Mouse (Mus musculus): ENCODE measurements around the gene Gpr85. TPM values are rescaled to one million over a fixed set of nuclear protein-coding genes. Genes with fewer than 3 reads are reported as not detected.
A peak's percentile ranks its signal among the peaks of the same experiment; 100 is the strongest.
"Not testable (repeated sequence)": the region's sequence is repeated elsewhere in the genome, so short reads cannot be mapped to it uniquely, and the experiment has no call there.

Gene Gpr85
- polyA plus RNA-seq, 1 experiment = 1.0 TPM

DNA sequence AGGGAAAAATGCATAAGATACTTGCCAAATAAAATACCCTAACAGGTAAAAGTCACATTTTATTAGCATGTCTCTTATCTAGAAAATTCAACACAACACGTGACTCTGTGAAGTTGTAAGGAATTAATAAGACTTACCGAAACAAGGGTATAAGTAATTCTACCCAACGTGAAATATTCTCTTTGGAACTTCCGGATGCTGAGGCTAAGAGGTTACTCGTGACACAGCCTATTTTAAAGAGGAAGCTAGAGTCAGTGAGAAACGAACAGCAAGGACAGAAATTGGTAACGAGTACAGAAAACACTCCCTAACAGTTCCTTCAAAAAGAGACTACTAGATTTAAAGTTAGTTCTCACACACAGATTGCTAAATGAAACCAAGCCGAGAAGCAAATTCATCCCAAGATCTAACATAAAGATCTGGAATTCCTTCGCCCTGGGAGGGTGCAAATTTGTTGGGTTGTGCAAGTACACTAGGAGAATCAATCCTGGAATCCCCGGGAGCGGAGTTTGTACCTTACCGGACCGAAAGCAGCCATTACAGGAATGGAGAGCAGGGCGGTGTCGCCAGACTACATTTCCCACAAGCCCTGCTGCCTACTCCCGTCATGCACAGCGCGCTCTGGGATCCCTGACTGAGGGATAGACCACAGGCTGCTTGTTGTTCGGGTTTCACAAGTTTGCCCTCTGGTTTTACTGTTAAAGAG is 31.3 kb upstream of the Gpr85 start, which contains the start of gene 2610001J05Rik:
Gene 2610001J05Rik, minus strand, starts transcription at position 600 of the 706 bp plus-strand sequence.
- Histone ChIP-seq H3K9me3 (replicated peaks; ENCODE audit: control insufficient read depth, insufficient read depth, low read length, poor library complexity, severe bottlenecking) (no peaks in the 10 kb centered on the region), H3K4me1 (ENCODE audit: control insufficient read depth, insufficient read depth, low read length) (no peaks in the 10 kb centered on the region), H3K9ac (ENCODE audit: low read depth, poor library complexity, severe bottlenecking) (peak within 1 kb of the TSS; percentile 90), H3K27me3 (ENCODE audit: control insufficient read depth, insufficient read depth, low read length, poor library complexity, severe bottlenecking) (no peaks in the 10 kb centered on the region), H3K4me3 (ENCODE audit: low read depth, low read length) (peak within 1 kb of the TSS; percentile 88), H3K36me3 (ENCODE audit: control insufficient read depth, insufficient read depth, low read length, poor library complexity, severe bottlenecking) (peaks cover 5% of the 10 kb centered on the region; the same call in 1 of the 2 replicates), H3K27ac (ENCODE audit: insufficient read depth, low read length) (peak within 1 kb of the TSS; percentile 74)
- peak; percentile 81 for TF ChIP-seq POLR2A (IDR thresholded peaks at IDR 0.05; ENCODE audit: insufficient read depth, low read length)
- no peak for TF ChIP-seq CTCF (IDR thresholded peaks at IDR 0.05; ENCODE audit: low read depth, low read length)

DNA sequence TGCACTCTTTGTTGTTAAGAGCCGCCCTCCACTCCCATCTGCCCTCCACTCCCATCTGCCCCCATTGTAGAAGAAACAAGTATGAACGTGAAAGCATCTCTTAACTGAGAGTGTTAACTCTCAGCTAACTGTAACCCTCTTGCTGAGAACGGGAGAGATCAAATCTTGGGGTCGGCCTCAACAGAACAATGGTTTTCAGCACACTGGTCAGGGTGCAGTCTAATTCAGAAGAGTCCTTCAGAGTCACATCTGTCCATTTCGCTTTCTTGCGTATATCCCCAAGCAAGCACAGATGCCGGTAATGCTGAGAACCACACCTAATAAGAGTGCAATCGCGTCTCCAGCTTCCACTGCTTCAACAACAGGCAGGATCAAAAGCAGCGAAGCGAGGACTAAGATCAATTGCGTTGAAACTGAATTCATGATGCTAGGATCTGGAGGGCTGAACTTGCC is 30.6 kb upstream of the Gpr85 start:
- no peaks in the 10 kb centered on the region for H3K9me3 ChIP-seq (replicated peaks; ENCODE audit: control insufficient read depth, insufficient read depth, low read length, poor library complexity, severe bottlenecking)
- H3K4me1 ChIP-seq (ENCODE audit: control insufficient read depth, insufficient read depth, low read length) = no peaks in the 10 kb centered on the region
- peak overlapping the region; percentile 67 for H3K4me3 ChIP-seq (ENCODE audit: low read depth, low read length)
- H3K27ac ChIP-seq (ENCODE audit: insufficient read depth, low read length) = no peak overlapping the region
- no peak overlapping the region for H3K9ac ChIP-seq (ENCODE audit: low read depth, poor library complexity, severe bottlenecking)
- TF ChIP-seq POLR2A (IDR thresholded peaks at IDR 0.05; ENCODE audit: insufficient read depth, low read length) (no peak), CTCF (IDR thresholded peaks at IDR 0.05; ENCODE audit: low read depth, low read length) (no peak), EP300 (IDR thresholded peaks at IDR 0.05; ENCODE audit: insufficient read depth, low read depth, low read length) (no peak)
- peaks cover 5% of the 10 kb centered on the region; the same call in 1 of the 2 replicates for H3K36me3 ChIP-seq (ENCODE audit: control insufficient read depth, insufficient read depth, low read length, poor library complexity, severe bottlenecking)
- no peaks in the 10 kb centered on the region for H3K27me3 ChIP-seq (ENCODE audit: control insufficient read depth, insufficient read depth, low read length, poor library complexity, severe bottlenecking)

DNA sequence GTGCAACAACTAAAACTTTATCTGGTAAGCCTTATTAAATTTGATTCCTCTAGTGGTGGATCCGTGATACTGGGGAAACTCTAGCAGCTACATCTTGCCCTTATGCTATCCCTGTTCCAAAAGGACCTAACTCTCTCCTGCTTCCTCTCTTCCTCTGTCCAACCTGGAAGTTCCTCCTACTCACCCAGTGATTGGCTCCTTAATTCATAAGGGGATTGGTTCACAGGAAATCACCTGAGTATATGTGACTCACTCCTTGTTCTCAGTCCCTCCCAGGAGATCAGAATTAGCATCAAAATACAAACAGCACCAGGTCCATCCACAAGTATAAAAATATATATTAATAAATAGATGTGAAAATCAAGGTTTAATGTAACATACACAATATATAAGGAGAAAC is 20.9 kb upstream of the Gpr85 start:
- Histone ChIP-seq H3K4me3 (ENCODE audit: low read depth, low read length) (no peak overlapping the region), H3K9me3 (replicated peaks; ENCODE audit: control insufficient read depth, insufficient read depth, low read length, poor library complexity, severe bottlenecking) (no peaks in the 10 kb centered on the region), H3K27me3 (ENCODE audit: control insufficient read depth, insufficient read depth, low read length, poor library complexity, severe bottlenecking) (no peaks in the 10 kb centered on the region), H3K36me3 (ENCODE audit: control insufficient read depth, insufficient read depth, low read length, poor library complexity, severe bottlenecking) (no peaks in the 10 kb centered on the region), H3K9ac (ENCODE audit: low read depth, poor library complexity, severe bottlenecking) (no peak overlapping the region), H3K27ac (ENCODE audit: insufficient read depth, low read length) (no peak overlapping the region), H3K4me1 (ENCODE audit: control insufficient read depth, insufficient read depth, low read length) (no peaks in the 10 kb centered on the region)
- TF ChIP-seq POLR2A (IDR thresholded peaks at IDR 0.05; ENCODE audit: insufficient read depth, low read length) (no peak), CTCF (IDR thresholded peaks at IDR 0.05; ENCODE audit: low read depth, low read length) (no peak), EP300 (IDR thresholded peaks at IDR 0.05; ENCODE audit: insufficient read depth, low read depth, low read length) (no peak)

DNA sequence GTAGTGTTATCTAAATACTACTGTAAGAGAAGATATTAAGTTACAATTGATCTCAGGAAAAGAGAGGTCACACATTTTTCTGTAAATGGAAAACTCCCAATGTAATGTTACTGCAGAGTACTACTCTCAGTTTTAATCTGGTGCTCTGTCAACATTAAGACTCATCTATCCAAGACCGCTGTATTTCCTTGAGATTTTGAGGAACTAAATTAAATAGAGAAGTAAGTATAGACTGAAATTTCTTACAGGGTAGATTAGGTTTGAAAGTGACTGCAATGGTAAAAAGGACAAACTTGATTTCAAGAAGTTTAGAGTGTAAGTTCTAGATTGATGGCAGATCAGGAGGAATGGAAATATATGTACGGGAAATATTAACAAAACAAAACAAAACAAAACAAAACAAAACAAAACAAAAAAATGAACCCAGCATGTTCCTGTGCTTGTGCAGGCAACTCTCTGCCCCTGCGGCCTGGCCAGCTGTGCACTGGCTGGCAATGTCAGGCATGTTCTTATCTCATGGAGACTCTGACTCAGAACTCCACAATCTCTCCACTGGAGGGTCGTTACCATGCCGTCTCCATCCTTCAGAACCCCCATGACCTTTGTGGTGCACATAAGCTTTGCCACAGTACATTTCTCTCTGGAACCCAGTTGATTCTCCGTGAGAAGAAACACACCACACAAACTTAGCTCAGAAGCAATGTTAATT is 20.3 kb upstream of the Gpr85 start:
- H3K4me3 ChIP-seq (ENCODE audit: low read depth, low read length) = no peak overlapping the region
- no peaks in the 10 kb centered on the region for H3K36me3 ChIP-seq (ENCODE audit: control insufficient read depth, insufficient read depth, low read length, poor library complexity, severe bottlenecking)
- H3K9me3 ChIP-seq (replicated peaks; ENCODE audit: control insufficient read depth, insufficient read depth, low read length, poor library complexity, severe bottlenecking) = no peaks in the 10 kb centered on the region
- H3K4me1 ChIP-seq (ENCODE audit: control insufficient read depth, insufficient read depth, low read length) = no peaks in the 10 kb centered on the region
- TF ChIP-seq EP300 (IDR thresholded peaks at IDR 0.05; ENCODE audit: insufficient read depth, low read depth, low read length) (no peak), CTCF (IDR thresholded peaks at IDR 0.05; ENCODE audit: low read depth, low read length) (no peak), POLR2A (IDR thresholded peaks at IDR 0.05; ENCODE audit: insufficient read depth, low read length) (no peak)
- no peak overlapping the region for H3K27ac ChIP-seq (ENCODE audit: insufficient read depth, low read length)
- H3K27me3 ChIP-seq (ENCODE audit: control insufficient read depth, insufficient read depth, low read length, poor library complexity, severe bottlenecking) = no peaks in the 10 kb centered on the region
- H3K9ac ChIP-seq (ENCODE audit: low read depth, poor library complexity, severe bottlenecking) = no peak overlapping the region

DNA sequence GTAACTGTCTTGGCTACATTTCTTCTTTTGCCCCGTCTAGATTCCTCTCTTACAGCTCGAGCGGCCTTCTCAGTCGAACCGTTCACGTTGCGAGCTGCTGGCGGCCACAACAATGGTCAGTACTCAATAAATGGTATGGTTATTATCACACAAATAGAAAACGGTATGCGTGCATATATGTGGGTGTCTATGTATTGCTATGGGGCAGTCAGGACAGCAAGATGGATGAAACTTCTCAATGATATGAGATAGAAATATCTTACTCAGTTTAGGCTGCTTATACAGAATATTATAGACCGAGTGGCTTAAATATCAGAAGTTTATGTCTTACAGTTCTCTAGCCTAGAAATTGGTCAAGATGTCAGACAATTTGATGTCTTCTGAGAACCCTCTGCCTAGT is 14.5 kb upstream of the Gpr85 start:
- H3K4me1 ChIP-seq (ENCODE audit: control insufficient read depth, insufficient read depth, low read length) = no peaks in the 10 kb centered on the region
- peak overlapping the region; percentile 84 for H3K9ac ChIP-seq (ENCODE audit: low read depth, poor library complexity, severe bottlenecking)
- H3K4me3 ChIP-seq (ENCODE audit: low read depth, low read length) = peak overlapping the region; percentile 65
- no peaks in the 10 kb centered on the region for H3K9me3 ChIP-seq (replicated peaks; ENCODE audit: control insufficient read depth, insufficient read depth, low read length, poor library complexity, severe bottlenecking)
- H3K27ac ChIP-seq (ENCODE audit: insufficient read depth, low read length) = peak overlapping the region; percentile 93
- TF ChIP-seq POLR2A (IDR thresholded peaks at IDR 0.05; ENCODE audit: insufficient read depth, low read length) (no peak), CTCF (IDR thresholded peaks at IDR 0.05; ENCODE audit: low read depth, low read length) (no peak), EP300 (IDR thresholded peaks at IDR 0.05; ENCODE audit: insufficient read depth, low read depth, low read length) (no peak)
- H3K27me3 ChIP-seq (ENCODE audit: control insufficient read depth, insufficient read depth, low read length, poor library complexity, severe bottlenecking) = no peaks in the 10 kb centered on the region
- no peaks in the 10 kb centered on the region for H3K36me3 ChIP-seq (ENCODE audit: control insufficient read depth, insufficient read depth, low read length, poor library complexity, severe bottlenecking)

DNA sequence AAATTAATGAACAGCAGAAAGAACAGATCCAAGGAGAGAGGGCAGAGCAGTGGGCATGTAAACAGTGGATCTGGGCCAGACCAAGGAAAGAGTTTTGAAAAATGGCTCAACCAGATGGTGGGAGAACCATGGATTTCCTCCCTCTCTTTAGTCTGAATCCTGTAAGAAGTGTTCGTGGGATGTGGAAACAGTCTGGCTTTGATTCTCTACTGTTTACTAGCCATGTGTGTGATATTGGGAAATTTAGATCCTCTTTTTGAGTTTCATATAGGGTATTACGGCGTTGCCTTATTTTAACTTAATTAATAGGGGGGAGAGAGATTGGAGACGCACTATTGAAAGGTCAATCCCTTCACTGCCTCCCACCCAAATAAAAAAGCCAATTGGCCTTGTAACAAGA is 13.5 kb upstream of the Gpr85 start:
- no peaks in the 10 kb centered on the region for H3K9me3 ChIP-seq (replicated peaks; ENCODE audit: control insufficient read depth, insufficient read depth, low read length, poor library complexity, severe bottlenecking)
- no peaks in the 10 kb centered on the region for H3K4me1 ChIP-seq (ENCODE audit: control insufficient read depth, insufficient read depth, low read length)
- no peak overlapping the region for H3K9ac ChIP-seq (ENCODE audit: low read depth, poor library complexity, severe bottlenecking)
- H3K27ac ChIP-seq (ENCODE audit: insufficient read depth, low read length) = peak overlapping the region; percentile 96
- H3K4me3 ChIP-seq (ENCODE audit: low read depth, low read length) = no peak overlapping the region
- no peak for TF ChIP-seq EP300 (IDR thresholded peaks at IDR 0.05; ENCODE audit: insufficient read depth, low read depth, low read length)
- no peaks in the 10 kb centered on the region for H3K36me3 ChIP-seq (ENCODE audit: control insufficient read depth, insufficient read depth, low read length, poor library complexity, severe bottlenecking)
- H3K27me3 ChIP-seq (ENCODE audit: control insufficient read depth, insufficient read depth, low read length, poor library complexity, severe bottlenecking) = no peaks in the 10 kb centered on the region

DNA sequence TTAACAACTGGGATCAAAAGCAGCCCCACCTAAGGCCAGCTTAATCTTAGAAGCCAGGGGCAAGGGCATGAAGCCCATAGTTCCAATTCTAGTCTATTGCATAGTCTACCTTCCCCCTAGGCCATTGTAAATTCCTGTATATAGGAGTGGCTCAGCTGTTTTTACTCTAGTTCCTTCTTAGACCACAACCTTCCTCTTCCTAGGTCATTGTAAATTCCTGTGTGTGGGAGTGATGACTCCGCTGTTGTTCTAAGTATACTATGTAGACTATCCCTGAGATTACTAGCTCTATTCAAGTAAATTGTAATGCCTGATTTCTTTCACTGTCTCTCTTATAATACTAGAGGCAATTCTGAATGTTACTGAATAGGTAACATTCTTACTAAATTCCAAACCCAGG is 6.3 kb upstream of the Gpr85 start:
- H3K9ac ChIP-seq (ENCODE audit: low read depth, poor library complexity, severe bottlenecking); H3K4me3 ChIP-seq (ENCODE audit: low read depth, low read length); H3K27me3 ChIP-seq (ENCODE audit: control insufficient read depth, insufficient read depth, low read length, poor library complexity, severe bottlenecking); H3K4me1 ChIP-seq (ENCODE audit: control insufficient read depth, insufficient read depth, low read length); H3K27ac ChIP-seq (ENCODE audit: insufficient read depth, low read length); H3K36me3 ChIP-seq (ENCODE audit: control insufficient read depth, insufficient read depth, low read length, poor library complexity, severe bottlenecking); H3K9me3 ChIP-seq (replicated peaks; ENCODE audit: control insufficient read depth, insufficient read depth, low read length, poor library complexity, severe bottlenecking): not testable (repeated sequence)
